Mouse (Mus musculus) adrenal gland, adult 18-20 months (tissue): ENCODE results near the gene Prkch. TPM values are rescaled to one million over a fixed set of nuclear protein-coding genes. Genes with fewer than 3 reads are reported as not detected.

ENCODE experiments used
- DNase-seq, 2 experiments: peaks; one replicate each; pipeline ENCODE4 v3.0.0; 2021 to 2022; ENCODE audit warnings: low spot score in 2 of 2
- total RNA-seq, 2 experiments: library from RNA; stranded (reverse); gene quantifications; 1 replicate in 1 of 2; 2 replicates in 1 of 2; pipeline ENCODE4 v1.2.3; 2021

Prkch gene
- total RNA-seq, 2 experiments from 2014 or later, result 11.0 to 12.5 TPM

GRCm38 (mm10) chr12:73816866-73817265 lies 232.3 kb downstream of the Prkch start:
- DNase-seq, result no peak

- no peak for DNase-seq
Measured at GRCm38 (mm10) chr12:73818801-73819200, 234.2 kb downstream of the Prkch start.

- DNase-seq, result no peak
Measured at GRCm38 (mm10) chr12:73821176-73821575, 236.6 kb downstream of the Prkch start.

GRCm38 (mm10) chr12:73822331-73822730 lies 237.7 kb downstream of the Prkch start:
- DNase-seq, result no peak

GRCm38 (mm10) chr12:73824828-73825227 lies 240.2 kb downstream of the Prkch start:
- no peak for DNase-seq

Other genes starting within 250 kb of the Prkch start
- gene Tmem30b, start 38.4 kb upstream of the Prkch start, total RNA-seq, result under 1 TPM in 1 of 2 experiments, not detected in 1; 0.19 TPM